Mouse (Mus musculus): ENCODE data around the gene Mmp15. TPM values are rescaled to one million over a fixed set of nuclear protein-coding genes. Genes with fewer than 3 reads are reported as not detected.
"Not testable (repeated sequence)": the region's sequence is repeated elsewhere in the genome, so short reads cannot be mapped to it uniquely, and the experiment has no call there.

The Mmp15 gene
- polyA plus RNA-seq, 1 experiment: 5.6 TPM

- no peak for DNase-seq
- Histone ChIP-seq H3K36me3 (ENCODE audit: control insufficient read depth, insufficient read depth, low read length) (no peaks in the 10 kb centered on the region), H3K4me3 (ENCODE audit: insufficient read depth, low read depth, low read length) (no peak overlapping the region), H3K27ac (ENCODE audit: insufficient read depth, low read depth, low read length) (no peak overlapping the region), H3K4me1 (ENCODE audit: control insufficient read depth, insufficient read depth, low read length) (peaks cover 5% of the 10 kb centered on the region; the same call in 1 of the 2 replicates), H3K27me3 (replicated peaks; ENCODE audit: control insufficient read depth, insufficient read depth, low read length) (no peaks in the 10 kb centered on the region)
- WGBS: 85% methylated on average over 4 of the region's 4 CpGs
- TF ChIP-seq CTCF (conservative IDR thresholded peaks at IDR 0.05; ENCODE audit: insufficient read depth, insufficient read length, low read depth, low read length) (no peak), POLR2A (IDR thresholded peaks at IDR 0.05; ENCODE audit: low read depth, low read length) (no peak)
Observed at GRCm38 (mm10) chr8:95377101-95377500, 25.0 kb downstream of the Mmp15 start.

DNA sequence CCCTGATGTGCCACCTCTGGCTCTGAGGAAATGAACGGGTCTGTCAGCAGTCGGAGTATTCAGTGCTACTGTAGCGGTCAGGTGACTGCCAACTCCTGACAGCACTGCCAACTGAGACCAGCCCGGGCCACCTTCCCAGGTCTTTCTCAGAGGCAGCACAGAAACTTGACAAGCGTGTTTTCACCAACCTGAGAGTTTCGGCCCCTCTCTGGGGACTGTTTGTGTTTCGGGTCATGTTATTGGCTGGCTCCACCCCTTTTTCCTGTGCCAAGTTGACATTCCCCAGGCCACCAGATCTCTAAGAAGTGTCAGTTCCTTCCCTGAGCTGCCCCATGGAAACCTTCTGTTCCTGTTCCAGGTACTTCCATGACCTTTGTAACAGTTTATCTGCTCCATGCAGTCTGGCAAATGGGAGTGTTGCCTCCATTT, 25.8 kb downstream of the Mmp15 start:
- no peaks in the 10 kb centered on the region for H3K27me3 ChIP-seq (replicated peaks; ENCODE audit: control insufficient read depth, insufficient read depth, low read length)
- H3K27ac ChIP-seq (ENCODE audit: insufficient read depth, low read depth, low read length): peak overlapping the region; percentile 18; the same call in 1 of the 2 replicates
- H3K36me3 ChIP-seq (ENCODE audit: control insufficient read depth, insufficient read depth, low read length): no peaks in the 10 kb centered on the region
- H3K4me3 ChIP-seq (ENCODE audit: insufficient read depth, low read depth, low read length): no peak overlapping the region
- TF ChIP-seq POLR2A (IDR thresholded peaks at IDR 0.05; ENCODE audit: low read depth, low read length) (no peak), CTCF (conservative IDR thresholded peaks at IDR 0.05; ENCODE audit: insufficient read depth, insufficient read length, low read depth, low read length) (no peak)
- H3K4me1 ChIP-seq (ENCODE audit: control insufficient read depth, insufficient read depth, low read length): peaks cover 5% of the 10 kb centered on the region; the same call in 1 of the 2 replicates
- 24% methylated on average over 7 of the region's 7 CpGs for WGBS
- peak; percentile 59 for DNase-seq

DNA sequence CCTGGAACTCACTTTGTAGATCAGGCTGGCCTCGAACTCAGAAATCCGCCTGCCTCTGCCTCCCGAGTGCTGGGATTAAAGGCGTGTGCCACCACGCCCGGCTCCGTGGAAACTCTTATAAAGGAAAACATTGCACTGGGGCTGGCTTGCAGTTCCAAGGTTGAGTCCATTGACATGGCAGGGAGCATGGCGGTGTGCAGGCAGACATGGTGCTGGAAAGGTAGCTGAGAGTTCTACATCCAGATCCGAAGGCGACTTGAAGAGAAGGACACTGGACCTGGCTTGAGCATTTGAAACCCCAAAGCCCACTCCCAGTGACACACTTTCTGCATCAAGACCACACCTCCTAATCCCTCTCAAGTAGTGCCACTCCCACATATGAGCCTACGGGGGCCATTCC, 26.9 kb downstream of the Mmp15 start:
- H3K4me3 ChIP-seq (ENCODE audit: insufficient read depth, low read depth, low read length); DNase-seq; H3K4me1 ChIP-seq (ENCODE audit: control insufficient read depth, insufficient read depth, low read length); H3K27me3 ChIP-seq (replicated peaks; ENCODE audit: control insufficient read depth, insufficient read depth, low read length); H3K36me3 ChIP-seq (ENCODE audit: control insufficient read depth, insufficient read depth, low read length); H3K27ac ChIP-seq (ENCODE audit: insufficient read depth, low read depth, low read length): not testable (repeated sequence)
- WGBS: 98% methylated on average over 11 of the region's 11 CpGs

DNA sequence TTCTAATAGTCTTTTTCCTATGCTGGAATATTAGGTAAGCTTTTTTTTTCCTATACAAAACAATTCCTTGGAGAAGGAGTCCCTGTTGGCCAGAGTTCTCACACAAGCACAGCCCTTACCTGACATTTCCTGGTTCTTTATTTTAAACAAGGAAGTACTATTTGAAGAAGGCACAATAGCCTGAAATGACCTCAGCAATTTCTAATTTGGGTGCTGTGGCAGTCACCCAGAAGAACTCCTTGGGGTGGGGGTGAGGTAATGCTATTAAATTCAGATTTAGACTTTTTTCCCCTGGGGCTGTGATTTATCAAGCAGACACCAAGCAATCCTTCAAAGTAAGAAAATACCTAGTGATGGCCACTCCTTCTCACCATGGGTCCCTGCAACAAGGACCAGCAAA, 28.9 kb downstream of the Mmp15 start:
- peaks cover 5% of the 10 kb centered on the region; the same call in 1 of the 2 replicates for H3K4me1 ChIP-seq (ENCODE audit: control insufficient read depth, insufficient read depth, low read length)
- no peaks in the 10 kb centered on the region for H3K27me3 ChIP-seq (replicated peaks; ENCODE audit: control insufficient read depth, insufficient read depth, low read length)
- peak; percentile 70 for DNase-seq
- H3K27ac ChIP-seq (ENCODE audit: insufficient read depth, low read depth, low read length): no peak overlapping the region
- H3K4me3 ChIP-seq (ENCODE audit: insufficient read depth, low read depth, low read length): no peak overlapping the region
- no peak for TF ChIP-seq CTCF (conservative IDR thresholded peaks at IDR 0.05; ENCODE audit: insufficient read depth, insufficient read length, low read depth, low read length)
- no peak for TF ChIP-seq POLR2A (IDR thresholded peaks at IDR 0.05; ENCODE audit: low read depth, low read length)
- H3K36me3 ChIP-seq (ENCODE audit: control insufficient read depth, insufficient read depth, low read length): no peaks in the 10 kb centered on the region

DNA sequence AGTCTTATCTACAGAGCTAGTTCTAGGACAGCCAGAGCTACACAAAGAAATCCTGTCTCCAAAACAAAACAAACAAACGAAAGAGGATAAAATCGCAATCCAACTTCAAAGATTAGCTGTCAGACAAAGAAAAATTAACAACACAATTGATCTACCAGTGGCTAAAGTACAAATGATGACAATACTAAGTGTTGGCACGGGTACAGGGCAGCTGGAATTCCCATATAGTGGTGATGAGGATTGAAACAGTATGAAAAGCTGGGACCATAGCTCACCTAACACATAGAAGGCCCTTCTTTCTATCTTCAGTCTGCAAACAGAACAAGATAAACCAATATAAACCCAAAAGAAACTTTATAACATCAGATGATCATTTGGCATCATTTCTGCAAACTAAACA, 29.5 kb downstream of the Mmp15 start:
- 83% methylated on average over 3 of the region's 3 CpGs for WGBS
- Histone ChIP-seq H3K36me3 (ENCODE audit: control insufficient read depth, insufficient read depth, low read length) (no peaks in the 10 kb centered on the region), H3K4me1 (ENCODE audit: control insufficient read depth, insufficient read depth, low read length) (peaks cover 5% of the 10 kb centered on the region; the same call in 1 of the 2 replicates), H3K27ac (ENCODE audit: insufficient read depth, low read depth, low read length) (no peak overlapping the region), H3K27me3 (replicated peaks; ENCODE audit: control insufficient read depth, insufficient read depth, low read length) (no peaks in the 10 kb centered on the region), H3K4me3 (ENCODE audit: insufficient read depth, low read depth, low read length) (no peak overlapping the region)
- TF ChIP-seq POLR2A (IDR thresholded peaks at IDR 0.05; ENCODE audit: low read depth, low read length) (no peak), CTCF (conservative IDR thresholded peaks at IDR 0.05; ENCODE audit: insufficient read depth, insufficient read length, low read depth, low read length) (no peak)
- no peak for DNase-seq

GRCm38 (mm10) chr8:95384501-95384900, 32.4 kb downstream of the Mmp15 start:
- Histone ChIP-seq H3K36me3 (ENCODE audit: control insufficient read depth, insufficient read depth, low read length) (no peaks in the 10 kb centered on the region), H3K27me3 (replicated peaks; ENCODE audit: control insufficient read depth, insufficient read depth, low read length) (no peaks in the 10 kb centered on the region), H3K27ac (ENCODE audit: insufficient read depth, low read depth, low read length) (no peak overlapping the region), H3K4me3 (ENCODE audit: insufficient read depth, low read depth, low read length) (no peak overlapping the region), H3K4me1 (ENCODE audit: control insufficient read depth, insufficient read depth, low read length) (no peaks in the 10 kb centered on the region)
- 73% methylated on average over 3 of the region's 3 CpGs for WGBS
- TF ChIP-seq POLR2A (IDR thresholded peaks at IDR 0.05; ENCODE audit: low read depth, low read length) (no peak), CTCF (conservative IDR thresholded peaks at IDR 0.05; ENCODE audit: insufficient read depth, insufficient read length, low read depth, low read length) (no peak)
- DNase-seq: no peak

DNA sequence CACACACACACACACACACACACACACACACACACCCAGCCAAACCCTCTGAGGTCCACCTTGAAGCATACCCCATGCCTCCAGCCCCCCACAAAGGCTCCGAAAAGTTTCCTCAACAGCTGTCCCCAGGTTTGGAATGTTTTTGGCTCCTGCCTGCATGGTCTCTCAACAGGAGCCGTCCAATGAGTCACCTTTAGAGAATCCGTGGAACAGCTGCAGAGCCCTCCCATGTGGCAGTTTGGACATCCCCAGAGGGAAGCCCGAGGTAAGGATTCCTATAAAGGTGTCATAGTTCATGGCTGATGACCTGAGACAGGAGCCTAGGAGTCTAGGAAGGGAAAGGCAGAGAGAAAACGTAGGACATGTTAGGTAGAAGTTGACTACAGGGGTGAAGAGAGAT, 34.0 kb downstream of the Mmp15 start:
- Histone ChIP-seq H3K36me3 (ENCODE audit: control insufficient read depth, insufficient read depth, low read length) (no peaks in the 10 kb centered on the region), H3K4me3 (ENCODE audit: insufficient read depth, low read depth, low read length) (no peak overlapping the region), H3K27ac (ENCODE audit: insufficient read depth, low read depth, low read length) (no peak overlapping the region), H3K27me3 (replicated peaks; ENCODE audit: control insufficient read depth, insufficient read depth, low read length) (no peaks in the 10 kb centered on the region), H3K4me1 (ENCODE audit: control insufficient read depth, insufficient read depth, low read length) (0 out of 2 replicates have a peak, but pooled peaks cover under 1% of the 10 kb centered on the region)
- TF ChIP-seq POLR2A (IDR thresholded peaks at IDR 0.05; ENCODE audit: low read depth, low read length): no peak
- TF ChIP-seq CTCF (conservative IDR thresholded peaks at IDR 0.05; ENCODE audit: insufficient read depth, insufficient read length, low read depth, low read length): no peak
- WGBS: 69% methylated on average over 5 of the region's 5 CpGs
- no peak for DNase-seq

- H3K4me3 ChIP-seq (ENCODE audit: insufficient read depth, low read depth, low read length): no peak overlapping the region
Observed at GRCm38 (mm10) chr8:95387221-95387620, 35.2 kb downstream of the Mmp15 start.

More at GRCm38 (mm10) chr8:95387221-95387620, 35.2 kb downstream of the Mmp15 start:
- Histone ChIP-seq H3K27ac (ENCODE audit: insufficient read depth, low read depth, low read length) (no peak overlapping the region), H3K36me3 (ENCODE audit: control insufficient read depth, insufficient read depth, low read length) (no peaks in the 10 kb centered on the region), H3K4me1 (ENCODE audit: control insufficient read depth, insufficient read depth, low read length) (0 out of 2 replicates have a peak, but pooled peaks cover 3% of the 10 kb centered on the region), H3K27me3 (replicated peaks; ENCODE audit: control insufficient read depth, insufficient read depth, low read length) (no peaks in the 10 kb centered on the region)
- TF ChIP-seq CTCF (conservative IDR thresholded peaks at IDR 0.05; ENCODE audit: insufficient read depth, insufficient read length, low read depth, low read length): no peak
- no peak for TF ChIP-seq POLR2A (IDR thresholded peaks at IDR 0.05; ENCODE audit: low read depth, low read length)
- no peak for DNase-seq
- WGBS: 93% methylated on average over 10 of the region's 10 CpGs

Measured in kidney, adult 2 months (tissue).